Mouse (Mus musculus) cerebellum, adult (tissue): ENCODE data around the gene Msln.
"Not testable (repeated sequence)": the region's sequence is repeated elsewhere in the genome, so short reads cannot be mapped to it uniquely, and the experiment has no call there.

ENCODE experiments used
- ATAC-seq: cut with Nextera tagmentation; 2 replicates; pipeline ENCODE4 v1.9.2; 2017; ENCODE audit warnings: mild to moderate bottlenecking, moderate library complexity, mixed read lengths; ENCODE audit not compliant: insufficient number of reproducible peaks, low FRiP score, low TSS enrichment

Gene Msln

GRCm38 (mm10) chr17:25775318-25776062, 21.3 kb upstream of the Msln start:
- no peak for ATAC-seq

DNA sequence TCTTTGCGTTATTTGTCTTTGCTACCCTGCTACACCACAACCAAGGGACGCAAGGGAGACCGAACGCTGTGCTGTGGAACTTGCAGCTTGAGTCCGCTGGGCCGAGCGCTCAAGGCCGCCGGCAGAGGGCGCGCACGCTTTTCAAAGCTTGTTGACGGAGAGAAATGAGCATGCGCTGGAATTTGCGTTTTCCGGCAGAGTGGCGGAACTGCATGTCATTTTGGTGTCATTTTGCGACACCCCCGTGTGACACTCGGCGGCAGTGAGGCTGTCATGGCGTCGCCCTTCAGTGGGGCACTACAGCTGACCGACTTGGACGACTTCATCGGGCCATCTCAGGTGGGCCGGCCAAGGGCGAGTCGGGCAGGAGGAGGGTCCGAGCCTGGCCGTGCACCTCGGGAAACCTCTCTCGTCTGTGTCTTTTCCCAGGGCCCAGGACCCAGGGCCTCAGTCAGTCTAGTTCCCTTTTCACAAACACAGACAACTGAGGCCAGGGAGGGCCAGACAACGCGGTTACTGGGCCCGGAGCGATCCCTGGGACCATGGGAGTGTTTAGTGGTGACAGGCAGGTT, 19.5 kb upstream of the Msln start, which contains the start of gene Narfl:
Gene Narfl (plus strand): TSS at position 228 of the 572 bp plus-strand sequence.
- peak; percentile 89; the same call in 1 of the 2 replicates for ATAC-seq

GRCm38 (mm10) chr17:25769331-25769730, 15.2 kb upstream of the Msln start:
- ATAC-seq = no peak

GRCm38 (mm10) chr17:25765886-25766285, 11.7 kb upstream of the Msln start:
- no peak for ATAC-seq

DNA sequence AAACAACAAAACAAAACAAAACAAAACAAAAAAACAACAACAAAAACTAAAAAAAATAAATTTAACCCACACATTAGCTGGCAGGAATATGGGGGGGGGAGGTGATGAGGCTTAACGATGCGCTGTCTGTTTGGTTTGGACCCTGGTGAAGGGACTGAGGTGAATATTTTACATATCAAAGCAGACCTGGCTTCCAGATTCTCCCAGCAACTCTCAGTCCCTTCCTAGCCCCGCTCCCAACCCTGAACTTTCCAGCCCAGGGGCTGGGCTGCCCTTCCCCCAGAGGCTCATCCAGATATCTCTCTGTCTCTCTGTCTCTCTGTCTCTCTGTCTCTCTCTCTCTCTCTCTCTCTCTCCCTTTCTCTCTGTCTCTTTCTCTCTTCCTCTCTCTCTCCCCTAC, 8.4 kb upstream of the Msln start:
- ATAC-seq = no peak

- ATAC-seq = no peak
Observed at GRCm38 (mm10) chr17:25761561-25761970, 7.4 kb upstream of the Msln start.

DNA sequence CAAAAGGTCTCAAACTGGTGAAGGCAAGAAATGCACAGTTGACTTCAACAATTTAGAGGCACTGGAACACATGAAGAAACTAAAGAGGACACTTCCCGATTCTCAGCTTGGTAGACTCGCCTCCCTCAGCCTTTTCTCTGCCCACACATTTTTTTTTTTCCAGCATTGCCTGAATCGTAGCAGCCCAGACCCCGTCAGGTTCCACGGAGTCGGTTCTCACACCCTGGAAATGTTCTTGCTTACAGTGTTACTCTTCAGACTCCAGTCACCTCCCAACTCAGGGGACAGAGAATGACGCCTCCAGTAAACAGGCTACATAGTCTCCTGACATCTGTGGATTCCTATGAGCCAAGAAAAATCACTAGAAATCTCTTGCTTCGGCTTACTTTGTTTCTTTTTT, 6.0 kb upstream of the Msln start:
- ATAC-seq = no peak

GRCm38 (mm10) chr17:25757691-25758090, 3.5 kb upstream of the Msln start:
- ATAC-seq = no peak

DNA sequence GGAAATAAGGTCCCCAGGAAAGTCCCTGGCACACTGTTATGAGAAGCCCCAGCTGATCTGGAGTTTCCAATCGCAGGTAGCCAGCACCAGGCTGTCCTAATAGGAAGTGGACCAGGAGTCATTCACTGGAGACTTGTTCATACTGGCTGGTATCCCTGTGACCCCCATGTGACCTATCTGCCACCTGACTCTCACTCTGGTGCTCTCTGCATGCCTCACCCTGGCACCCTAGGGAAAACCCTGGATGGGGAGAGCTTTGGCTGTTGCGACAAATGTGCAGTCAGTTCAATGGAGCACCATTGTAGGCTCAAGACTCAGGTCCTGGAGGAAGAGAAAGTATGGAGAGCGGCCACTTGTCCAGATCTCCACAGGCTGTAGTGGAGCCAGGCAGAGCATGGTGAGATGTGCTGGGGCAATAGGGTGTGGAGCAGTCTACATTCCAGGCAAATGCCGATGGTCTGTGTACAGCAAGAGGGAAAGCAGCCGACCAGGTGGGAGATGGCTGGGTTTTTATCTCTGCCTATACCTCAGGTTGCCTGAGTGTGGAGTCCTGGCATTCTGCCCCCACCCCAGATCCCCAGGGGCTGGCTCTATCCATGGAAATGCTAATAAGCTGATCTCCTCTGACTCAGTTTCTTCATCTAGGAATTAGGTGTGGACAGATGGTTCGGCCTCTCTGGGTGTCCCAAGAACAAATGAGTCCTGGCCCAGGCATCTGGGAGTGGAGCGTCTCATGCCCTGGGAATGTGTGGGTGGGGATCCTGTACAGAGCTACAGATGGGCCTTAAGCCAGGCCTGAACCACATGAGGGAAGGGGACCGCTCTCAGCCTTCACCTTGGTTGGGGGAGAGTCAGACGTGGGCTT, 2.4 kb upstream of the Msln start:
- no peak for ATAC-seq

DNA sequence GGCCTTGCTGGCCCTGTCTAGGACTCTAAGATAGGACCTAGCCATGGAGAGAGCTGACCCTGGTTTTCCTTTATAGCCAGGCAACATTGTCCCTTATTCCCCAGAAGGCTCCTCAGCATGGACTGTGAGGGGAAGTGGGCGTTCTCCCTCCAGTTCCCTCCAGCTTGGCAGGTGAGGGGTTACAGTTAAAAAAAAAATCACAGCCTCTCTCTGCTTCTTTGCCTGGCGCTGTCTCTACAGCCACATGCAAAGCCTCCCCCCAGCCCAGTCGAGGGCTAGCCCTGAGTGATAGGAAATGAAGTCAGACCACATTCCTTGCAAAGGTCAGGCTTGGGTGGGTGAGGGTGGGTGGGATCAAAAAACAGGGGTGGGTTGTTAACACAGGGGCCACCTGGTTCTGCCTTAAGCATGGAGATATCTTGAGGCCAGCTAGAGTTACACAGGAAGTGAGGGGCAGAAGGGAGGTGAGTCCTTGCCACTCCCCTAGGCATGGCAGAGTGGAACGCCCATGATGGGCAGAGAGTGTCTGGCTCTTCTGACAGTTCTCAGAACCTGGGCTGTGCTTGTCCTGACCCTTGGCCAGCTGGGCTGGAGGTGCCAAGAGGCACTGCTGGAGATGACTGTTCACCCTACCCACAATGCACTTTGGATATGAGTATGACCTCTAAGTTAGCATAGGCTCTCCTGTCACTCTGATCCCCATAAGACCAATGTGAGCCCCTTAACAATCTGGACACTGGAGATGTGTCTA, 1.6 kb upstream of the Msln start:
- ATAC-seq = no peak

- ATAC-seq = no peak
Observed at GRCm38 (mm10) chr17:25755086-25755485, 908 bp upstream of the Msln start.

DNA sequence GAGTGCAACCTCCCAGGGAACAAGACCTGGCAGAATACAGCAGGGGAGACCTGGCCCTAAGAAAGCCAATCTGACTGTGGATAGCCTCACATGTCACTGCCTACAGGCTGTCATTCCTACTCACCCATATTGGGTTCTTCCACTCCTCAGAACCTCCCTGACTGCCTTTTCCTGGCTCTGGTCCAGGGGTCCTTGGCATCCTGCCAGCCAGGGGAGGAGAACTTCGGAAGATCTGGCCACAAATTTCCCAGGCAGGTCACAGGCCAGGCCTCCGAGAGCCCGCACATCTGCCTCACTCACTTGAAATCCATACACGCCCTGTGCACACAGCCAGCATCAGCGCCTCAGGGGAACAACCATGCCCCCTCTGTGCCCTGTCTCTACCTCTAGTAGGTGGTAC, 2.7 kb downstream of the Msln start:
- ATAC-seq = no peak

DNA sequence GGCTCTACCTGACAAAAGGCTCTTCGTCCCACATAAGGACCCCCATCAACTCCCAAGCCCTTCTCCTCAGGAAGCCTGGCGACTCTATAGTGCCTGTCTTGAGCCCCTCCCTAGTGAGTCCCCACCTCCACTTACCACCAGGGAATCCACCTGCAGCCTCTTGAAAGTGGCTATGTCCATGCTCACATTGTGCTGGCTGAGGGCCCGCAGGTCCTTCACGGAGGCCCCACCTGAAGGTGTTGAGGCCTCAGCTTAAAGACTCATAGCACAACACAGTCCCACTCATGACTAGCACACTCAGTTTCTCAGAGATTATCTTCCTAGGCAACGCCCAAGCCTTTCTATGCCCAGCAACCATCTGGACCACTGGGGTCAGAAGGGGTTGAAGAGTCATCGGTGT, 4.9 kb downstream of the Msln start:
- ATAC-seq = no peak

GRCm38 (mm10) chr17:25748238-25748637, 5.9 kb downstream of the Msln start:
- no peak for ATAC-seq

- ATAC-seq = no peak
Observed at GRCm38 (mm10) chr17:25744311-25744710, 9.9 kb downstream of the Msln start.

DNA sequence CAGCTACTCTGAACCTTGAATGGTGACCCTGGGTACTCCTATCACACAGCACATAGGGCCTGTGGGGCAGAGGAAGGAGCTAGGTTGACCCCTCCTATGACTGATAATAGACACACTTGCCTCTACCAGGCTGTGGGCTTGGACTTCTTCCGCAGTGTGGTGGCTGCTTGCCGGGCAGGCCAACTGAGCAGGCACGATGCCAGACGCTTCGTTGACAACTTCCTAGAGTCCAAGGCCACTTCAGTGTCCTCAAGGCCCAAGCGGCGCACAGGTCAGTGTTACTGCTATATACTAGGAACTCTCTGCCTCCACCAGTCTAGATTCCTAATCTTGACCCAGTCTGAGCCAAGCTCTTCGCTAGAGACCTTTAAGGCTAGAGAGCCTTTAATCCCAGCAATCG, 10.3 kb downstream of the Msln start:
- ATAC-seq = no peak

DNA sequence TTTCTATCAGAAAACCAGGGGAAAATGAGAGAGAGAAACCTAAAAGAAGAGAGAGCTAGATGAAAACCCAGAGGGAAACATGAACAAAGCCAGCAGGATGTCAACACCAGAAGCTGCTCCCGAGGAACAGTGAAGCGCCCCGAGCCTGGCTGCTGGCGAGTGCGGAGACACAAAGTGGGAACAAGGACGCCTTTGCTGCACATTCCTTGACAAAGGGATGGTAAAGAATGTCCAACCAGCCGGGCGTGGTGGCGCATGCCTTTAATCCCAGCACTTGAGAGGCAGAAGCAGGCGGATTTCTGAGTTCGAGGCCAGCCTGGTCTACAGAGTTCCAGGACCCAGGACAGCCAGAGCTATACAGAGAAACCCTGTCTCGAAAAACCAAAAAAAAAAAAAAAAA, 12.7 kb downstream of the Msln start:
- ATAC-seq = not testable (repeated sequence)

DNA sequence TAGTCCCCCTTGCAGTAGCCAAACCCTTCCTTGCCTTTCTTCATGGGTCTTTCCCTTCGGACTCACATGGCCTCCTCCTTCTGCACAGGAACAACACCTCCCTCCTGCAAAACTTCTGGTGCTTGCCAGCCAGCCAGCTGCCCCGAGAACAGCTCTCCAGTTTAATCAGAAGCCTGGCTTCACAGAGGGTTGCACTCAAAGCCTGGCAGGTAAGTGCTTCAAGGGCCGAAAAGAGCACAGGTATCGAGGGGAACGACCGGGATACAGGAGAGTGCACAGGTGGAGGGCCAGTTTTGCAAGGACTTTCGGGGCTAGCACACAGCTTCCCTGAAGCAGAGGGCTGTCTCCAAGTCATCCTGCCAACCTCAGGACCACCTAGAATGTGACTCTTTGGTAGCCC, 15.3 kb downstream of the Msln start:
- ATAC-seq = no peak

GRCm38 (mm10) chr17:25735745-25736144, 18.4 kb downstream of the Msln start, which contains the start of gene Mslnl:
Gene Mslnl, plus strand, starts transcription at chr17:25736042.
- ATAC-seq = no peak

GRCm38 (mm10) chr17:25735246-25735645, 18.9 kb downstream of the Msln start:
- ATAC-seq = no peak
